Mouse (Mus musculus) forebrain, embryonic 12.5 days (tissue): ENCODE results near the gene Adcy9. TPM values are rescaled to one million over a fixed set of nuclear protein-coding genes. Genes with fewer than 3 reads are reported as not detected.
A peak's percentile ranks its signal among the peaks of the same experiment; 100 is the strongest.

ENCODE experiments used
- ATAC-seq: fragments of 200-750 bp; cut with Nextera tagmentation; 2 replicates; pipeline ENCODE4 v1.8.0; 2017; ENCODE audit warnings: moderate TSS enrichment; ENCODE audit not compliant: low FRiP score
- H3K27ac ChIP-seq: fragments of 300-500 bp; sonication (generic); 2 replicates; pipeline ENCODE4 v1.5.1; 2016; ENCODE audit warnings: mild to moderate bottlenecking
- H3K27me3 ChIP-seq: fragments of 300-500 bp; sonication (generic); 2 replicates; pipeline ENCODE4 v1.6.1; 2016; ENCODE audit warnings: mild to moderate bottlenecking
- H3K36me3 ChIP-seq: fragments of 300-500 bp; sonication (generic); replicated peaks from 2 replicates; pipeline ENCODE4 v1.6.1; 2016; ENCODE audit warnings: mild to moderate bottlenecking
- H3K4me1 ChIP-seq: fragments of 300-500 bp; sonication (generic); 2 replicates; pipeline ENCODE4 v1.6.1; 2016
- H3K4me2 ChIP-seq: fragments of 300-500 bp; sonication (generic); 2 replicates; pipeline ENCODE4 v1.6.1; 2016; ENCODE audit warnings: mild to moderate bottlenecking, moderate library complexity
- H3K4me3 ChIP-seq: fragments of 300-500 bp; sonication (generic); replicated peaks from 2 replicates; pipeline ENCODE4 v1.5.1; 2016; ENCODE audit warnings: mild to moderate bottlenecking
- H3K9ac ChIP-seq: fragments of 300-500 bp; sonication (generic); 2 replicates; pipeline ENCODE4 v1.6.1; 2016; ENCODE audit warnings: mild to moderate bottlenecking
- H3K9me3 ChIP-seq: fragments of 300-500 bp; sonication (generic); 2 replicates; pipeline ENCODE4 v1.6.1; 2016
- WGBS: fragments of 180-500 bp; shearing (Covaris S2); methylation state at CpG from one replicate; pipeline ENCODE4 v1.1.7; 2016; 5-methylcytosine and 5-hydroxymethylcytosine counted together
- polyA plus RNA-seq: library from polyadenylated mRNA; unstranded; fragments of >200 nt; fragmentation: Nextera tagmentation; extraction: Ambion mirVana; gene quantifications from 2 replicates; pipeline ENCODE4 v1.2.1, GENCODE M21; 2016

The Adcy9 gene
- polyA plus RNA-seq, 1 experiment from 2014 or later, result 1.4 TPM

GRCm38 (mm10) chr16:4327081-4327480, 93.2 kb downstream of the Adcy9 start:
- H3K9me3 ChIP-seq, result no peaks in the 10 kb centered on the region
- H3K4me3 ChIP-seq, result no peak overlapping the region
- no peaks in the 10 kb centered on the region for H3K27me3 ChIP-seq
- no peak overlapping the region for H3K27ac ChIP-seq
- no peak for ATAC-seq
- peaks cover 5% of the 10 kb centered on the region; the same call in 1 of the 2 replicates for H3K4me1 ChIP-seq
- no peak overlapping the region for H3K4me2 ChIP-seq
- H3K36me3 ChIP-seq, result no peaks in the 10 kb centered on the region
- H3K9ac ChIP-seq, result no peak overlapping the region

DNA sequence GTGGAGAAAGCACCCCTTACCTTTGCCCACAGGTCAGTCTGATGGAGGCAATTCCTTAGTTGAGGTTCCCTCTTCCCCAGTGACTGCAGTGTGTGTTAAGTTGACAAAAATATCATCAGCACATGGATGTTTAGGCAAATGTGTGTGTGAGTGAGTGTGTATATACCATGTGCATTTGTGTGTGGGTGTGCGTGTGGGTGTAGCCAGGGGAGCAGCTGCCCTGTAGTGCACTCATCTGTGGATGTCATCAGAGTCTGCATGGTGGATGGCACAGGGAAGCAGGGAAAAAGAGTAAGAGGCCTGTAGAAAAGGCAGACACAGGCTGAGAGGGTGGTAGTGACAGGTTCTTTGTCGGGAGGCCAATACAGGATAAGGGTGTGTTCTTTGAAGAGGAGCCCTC, 94.5 kb downstream of the Adcy9 start:
- H3K9me3 ChIP-seq, result no peaks in the 10 kb centered on the region
- no peak overlapping the region for H3K4me3 ChIP-seq
- no peak overlapping the region for H3K9ac ChIP-seq
- no peaks in the 10 kb centered on the region for H3K27me3 ChIP-seq
- H3K36me3 ChIP-seq, result no peaks in the 10 kb centered on the region
- no peak for ATAC-seq
- H3K27ac ChIP-seq, result no peak overlapping the region
- H3K4me2 ChIP-seq, result no peak overlapping the region
- peaks cover 5% of the 10 kb centered on the region; the same call in 1 of the 2 replicates for H3K4me1 ChIP-seq
- WGBS, result 88% methylated on average over 2 of the region's 2 CpGs

DNA sequence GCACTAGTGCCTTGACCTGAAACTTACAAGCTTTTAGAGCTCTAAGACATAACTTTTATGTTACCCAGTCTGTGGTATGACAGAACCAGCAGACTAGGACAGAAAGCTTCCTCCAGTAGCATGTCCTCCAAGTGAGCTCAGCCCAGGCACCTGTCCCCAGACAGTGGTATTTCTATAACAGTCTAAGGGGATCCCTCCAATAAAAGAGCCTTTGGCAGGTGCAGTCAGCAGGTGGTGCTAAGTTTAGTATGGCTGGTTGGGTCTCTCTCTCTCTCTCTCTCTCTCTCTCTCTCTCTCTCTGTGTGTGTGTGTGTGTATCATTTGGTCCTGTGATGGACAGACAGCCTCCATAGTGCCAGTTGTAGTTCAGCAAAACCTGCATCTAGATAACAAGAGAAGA, 95.3 kb downstream of the Adcy9 start:
- Histone ChIP-seq H3K27ac (no peak overlapping the region), H3K4me1 (peaks cover 5% of the 10 kb centered on the region; the same call in 1 of the 2 replicates), H3K27me3 (no peaks in the 10 kb centered on the region)

GRCm38 (mm10) chr16:4320856-4321255, 99.4 kb downstream of the Adcy9 start:
- H3K4me1 ChIP-seq, result peaks cover 3% of the 10 kb centered on the region; the same call in 1 of the 2 replicates
- H3K27me3 ChIP-seq, result no peaks in the 10 kb centered on the region
- H3K4me3 ChIP-seq, result no peak overlapping the region
- no peaks in the 10 kb centered on the region for H3K36me3 ChIP-seq
- ATAC-seq, result no peak
- 77% methylated on average over 3 of the region's 3 CpGs for WGBS
- H3K9me3 ChIP-seq, result no peaks in the 10 kb centered on the region
- no peak overlapping the region for H3K4me2 ChIP-seq
- no peak overlapping the region for H3K9ac ChIP-seq
- no peak overlapping the region for H3K27ac ChIP-seq

More for the DNA sequence above, 95.3 kb downstream of the Adcy9 start:
- ATAC-seq, result no peak
- Histone ChIP-seq H3K4me2 (no peak overlapping the region), H3K9me3 (no peaks in the 10 kb centered on the region), H3K4me3 (no peak overlapping the region), H3K9ac (no peak overlapping the region), H3K36me3 (no peaks in the 10 kb centered on the region)

GRCm38 (mm10) chr16:4318001-4318526, 102.2 kb downstream of the Adcy9 start:
- no peak for ATAC-seq
- Histone ChIP-seq H3K4me1 (peaks cover 3% of the 10 kb centered on the region; the same call in 1 of the 2 replicates), H3K4me2 (no peak overlapping the region), H3K4me3 (no peak overlapping the region), H3K9me3 (no peaks in the 10 kb centered on the region), H3K27ac (no peak overlapping the region), H3K36me3 (no peaks in the 10 kb centered on the region), H3K9ac (no peak overlapping the region), H3K27me3 (no peaks in the 10 kb centered on the region)
- WGBS, result 74% methylated on average over 6 of the region's 6 CpGs

GRCm38 (mm10) chr16:4316094-4316474, 104.2 kb downstream of the Adcy9 start:
- Histone ChIP-seq H3K4me3 (no peak overlapping the region), H3K9me3 (no peaks in the 10 kb centered on the region), H3K4me2 (no peak overlapping the region), H3K4me1 (peaks cover 3% of the 10 kb centered on the region; the same call in 1 of the 2 replicates), H3K27me3 (no peaks in the 10 kb centered on the region), H3K9ac (no peak overlapping the region), H3K36me3 (no peaks in the 10 kb centered on the region), H3K27ac (no peak overlapping the region)
- WGBS, result 29% methylated on average over 3 of the region's 3 CpGs
- peak; percentile 60; the same call in 1 of the 2 replicates for ATAC-seq

GRCm38 (mm10) chr16:4315352-4316093, 104.8 kb downstream of the Adcy9 start:
- Histone ChIP-seq H3K4me2 (no peak overlapping the region), H3K9me3 (no peaks in the 10 kb centered on the region), H3K27me3 (no peaks in the 10 kb centered on the region), H3K9ac (no peak overlapping the region), H3K4me1 (peaks cover 3% of the 10 kb centered on the region; the same call in 1 of the 2 replicates), H3K4me3 (no peak overlapping the region), H3K27ac (no peak overlapping the region), H3K36me3 (no peaks in the 10 kb centered on the region)
- whole genome bisulfite sequencing, result 84% methylated on average over 2 of the region's 2 CpGs
- no peak for ATAC-seq

DNA sequence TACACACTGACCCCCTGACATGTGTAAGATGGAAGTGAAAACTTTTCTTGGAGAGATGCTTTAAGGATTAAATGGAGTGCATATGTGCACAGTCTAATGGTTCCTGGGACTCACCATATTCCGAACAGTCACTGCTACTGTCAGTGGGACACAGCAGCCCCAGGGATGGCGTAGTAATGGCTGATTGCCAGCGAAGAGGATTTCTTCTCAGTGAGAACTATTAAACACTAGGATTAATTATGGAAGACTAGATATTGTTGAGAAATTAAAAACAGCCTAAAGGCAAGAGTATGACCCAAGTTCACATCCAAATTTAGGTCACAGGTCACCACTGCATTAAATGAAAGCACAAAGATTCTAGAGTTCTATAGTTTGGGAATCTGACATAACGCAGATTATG, 105.4 kb downstream of the Adcy9 start:
- ATAC-seq, result no peak
- Histone ChIP-seq H3K27ac (no peak overlapping the region), H3K9me3 (no peaks in the 10 kb centered on the region), H3K4me3 (no peak overlapping the region), H3K4me2 (no peak overlapping the region), H3K9ac (no peak overlapping the region), H3K36me3 (no peaks in the 10 kb centered on the region), H3K4me1 (peaks cover 3% of the 10 kb centered on the region; the same call in 1 of the 2 replicates), H3K27me3 (no peaks in the 10 kb centered on the region)
- 92% methylated on average over 4 of the region's 4 CpGs for WGBS

- no peak for ATAC-seq
Observed at GRCm38 (mm10) chr16:4312018-4312417, 108.3 kb downstream of the Adcy9 start.

GRCm38 (mm10) chr16:4311608-4312007, 108.7 kb downstream of the Adcy9 start:
- ATAC-seq, result no peak
- Histone ChIP-seq H3K36me3 (no peaks in the 10 kb centered on the region), H3K27me3 (no peaks in the 10 kb centered on the region), H3K4me3 (no peak overlapping the region), H3K4me1 (no peaks in the 10 kb centered on the region), H3K27ac (no peak overlapping the region), H3K4me2 (no peak overlapping the region), H3K9me3 (no peaks in the 10 kb centered on the region), H3K9ac (no peak overlapping the region)
- WGBS, result 50% methylated on average over 2 of the region's 2 CpGs

More at GRCm38 (mm10) chr16:4312018-4312417, 108.3 kb downstream of the Adcy9 start:
- H3K27ac ChIP-seq, result no peak overlapping the region
- H3K4me2 ChIP-seq, result no peak overlapping the region
- H3K9me3 ChIP-seq, result no peaks in the 10 kb centered on the region
- no peak overlapping the region for H3K4me3 ChIP-seq
- H3K9ac ChIP-seq, result no peak overlapping the region
- no peaks in the 10 kb centered on the region for H3K4me1 ChIP-seq
- WGBS, result 53% methylated on average over 2 of the region's 2 CpGs
- H3K36me3 ChIP-seq, result no peaks in the 10 kb centered on the region
- no peaks in the 10 kb centered on the region for H3K27me3 ChIP-seq

- H3K4me3 ChIP-seq, result no peak overlapping the region
- H3K4me1 ChIP-seq, result no peaks in the 10 kb centered on the region
- no peak for ATAC-seq
- no peak overlapping the region for H3K27ac ChIP-seq
- WGBS, result 91% methylated on average over 4 of the region's 4 CpGs
- H3K27me3 ChIP-seq, result no peaks in the 10 kb centered on the region
- no peaks in the 10 kb centered on the region for H3K36me3 ChIP-seq
- no peaks in the 10 kb centered on the region for H3K9me3 ChIP-seq
- no peak overlapping the region for H3K4me2 ChIP-seq
- no peak overlapping the region for H3K9ac ChIP-seq
Observed at GRCm38 (mm10) chr16:4307795-4308194, 112.5 kb downstream of the Adcy9 start.

GRCm38 (mm10) chr16:4304176-4304922, 115.9 kb downstream of the Adcy9 start:
- H3K9me3 ChIP-seq, result no peaks in the 10 kb centered on the region
- no peak overlapping the region for H3K4me2 ChIP-seq
- no peak overlapping the region for H3K27ac ChIP-seq
- WGBS, result 73% methylated on average over 12 of the region's 12 CpGs
- ATAC-seq, result no peak
- no peak overlapping the region for H3K4me3 ChIP-seq
- no peak overlapping the region for H3K9ac ChIP-seq
- no peaks in the 10 kb centered on the region for H3K27me3 ChIP-seq
- no peaks in the 10 kb centered on the region for H3K36me3 ChIP-seq
- no peaks in the 10 kb centered on the region for H3K4me1 ChIP-seq
